Mouse (Mus musculus): Measurements from ENCODE around the gene Rtn4rl2. TPM values are rescaled to one million over a fixed set of nuclear protein-coding genes. Genes with fewer than 3 reads are reported as not detected.
A peak's percentile ranks its signal among the peaks of the same experiment; 100 is the strongest.

The Rtn4rl2 gene
- 7.2 TPM in 2 replicates for polyA plus RNA-seq (2014; fragmentation: Nextera tagmentation; extraction: Ambion mirVana)

- ATAC-seq (ENCODE audit: insufficient read depth, low FRiP score, low TSS enrichment) (peak; percentile 21), DNase-seq (ENCODE audit: low spot score) (peak; percentile 48)
- WGBS, result 0% methylated on average over 29 of the region's 35 CpGs
- no peaks in the 10 kb centered on the region for H3K9me3 ChIP-seq (ENCODE audit: control insufficient read depth, low read length)
- H3K27ac ChIP-seq (ENCODE audit: low read depth, low read length), result no peak within 1 kb of the TSS
- H3K36me3 ChIP-seq (ENCODE audit: control insufficient read depth, insufficient read depth, low read length), result no peaks in the 10 kb centered on the region
- peak within 1 kb of the TSS; percentile 19 for H3K9ac ChIP-seq (ENCODE audit: low read length)
- peak within 1 kb of the TSS; percentile 76 for H3K4me2 ChIP-seq (ENCODE audit: low read depth)
- H3K27me3 ChIP-seq (ENCODE audit: control insufficient read depth, insufficient read depth, low read length), result peaks cover 81% of the 10 kb centered on the region
- H3K4me1 ChIP-seq (ENCODE audit: control insufficient read depth, insufficient read depth, low read length), result peaks cover 19% of the 10 kb centered on the region
- peak within 1 kb of the TSS; percentile 56 for H3K4me3 ChIP-seq (ENCODE audit: low read depth, low read length)
Measured at GRCm38 (mm10) chr2:84886234-84886731, at the start of gene Rtn4rl2. Gene Rtn4rl2 (minus strand): TSS chr2:84886710.

DNA sequence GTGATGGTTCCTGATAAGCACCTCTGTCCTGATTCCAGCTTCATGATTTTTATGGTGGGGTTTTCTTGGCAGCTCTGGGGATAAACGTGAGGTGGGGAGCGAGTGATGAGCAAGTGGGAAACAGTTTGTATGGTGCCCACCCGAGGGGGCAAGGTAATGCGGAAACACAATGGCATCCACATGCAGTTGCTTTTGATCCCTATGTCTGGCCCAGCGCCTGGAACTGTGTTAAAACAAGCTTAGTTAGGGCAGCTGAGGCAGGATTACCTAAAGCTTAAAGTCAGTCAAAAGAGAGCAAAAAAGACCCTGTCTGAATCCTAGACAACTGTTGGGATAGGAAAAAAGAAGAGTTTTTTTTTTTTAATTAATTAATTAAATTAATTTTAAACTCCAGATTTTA is 48.6 kb upstream of the Rtn4rl2 start:
- no peak overlapping the region for H3K27ac ChIP-seq (ENCODE audit: low read depth, low read length)
- no peaks in the 10 kb centered on the region for H3K9me3 ChIP-seq (ENCODE audit: control insufficient read depth, low read length)
- no peak for ATAC-seq (ENCODE audit: insufficient read depth, low FRiP score, low TSS enrichment)
- no peak overlapping the region for H3K4me3 ChIP-seq (ENCODE audit: low read depth, low read length)
- no peaks in the 10 kb centered on the region for H3K27me3 ChIP-seq (ENCODE audit: control insufficient read depth, insufficient read depth, low read length)
- peaks cover 3% of the 10 kb centered on the region; the same call in 1 of the 2 replicates for H3K4me1 ChIP-seq (ENCODE audit: control insufficient read depth, insufficient read depth, low read length)
- WGBS, result 83% methylated on average over 5 of the region's 5 CpGs
- DNase-seq (ENCODE audit: low spot score), result no peak
- no peak overlapping the region for H3K9ac ChIP-seq (ENCODE audit: low read length)
- no peak overlapping the region for H3K4me2 ChIP-seq (ENCODE audit: low read depth)
- H3K36me3 ChIP-seq (ENCODE audit: control insufficient read depth, insufficient read depth, low read length), result no peaks in the 10 kb centered on the region

- no peaks in the 10 kb centered on the region for H3K9me3 ChIP-seq (ENCODE audit: control insufficient read depth, low read length)
- peaks cover 3% of the 10 kb centered on the region; the same call in 1 of the 2 replicates for H3K4me1 ChIP-seq (ENCODE audit: control insufficient read depth, insufficient read depth, low read length)
- DNase-seq (ENCODE audit: low spot score) (no peak), ATAC-seq (ENCODE audit: insufficient read depth, low FRiP score, low TSS enrichment) (no peak)
- no peaks in the 10 kb centered on the region for H3K36me3 ChIP-seq (ENCODE audit: control insufficient read depth, insufficient read depth, low read length)
- H3K9ac ChIP-seq (ENCODE audit: low read length), result no peak overlapping the region
- no peak overlapping the region for H3K4me3 ChIP-seq (ENCODE audit: low read depth, low read length)
- H3K4me2 ChIP-seq (ENCODE audit: low read depth), result no peak overlapping the region
- H3K27ac ChIP-seq (ENCODE audit: low read depth, low read length), result no peak overlapping the region
- H3K27me3 ChIP-seq (ENCODE audit: control insufficient read depth, insufficient read depth, low read length), result no peaks in the 10 kb centered on the region
- WGBS, result 70% methylated on average over 4 of the region's 4 CpGs
Measured at GRCm38 (mm10) chr2:84934649-84935007, 48.1 kb upstream of the Rtn4rl2 start.

DNA sequence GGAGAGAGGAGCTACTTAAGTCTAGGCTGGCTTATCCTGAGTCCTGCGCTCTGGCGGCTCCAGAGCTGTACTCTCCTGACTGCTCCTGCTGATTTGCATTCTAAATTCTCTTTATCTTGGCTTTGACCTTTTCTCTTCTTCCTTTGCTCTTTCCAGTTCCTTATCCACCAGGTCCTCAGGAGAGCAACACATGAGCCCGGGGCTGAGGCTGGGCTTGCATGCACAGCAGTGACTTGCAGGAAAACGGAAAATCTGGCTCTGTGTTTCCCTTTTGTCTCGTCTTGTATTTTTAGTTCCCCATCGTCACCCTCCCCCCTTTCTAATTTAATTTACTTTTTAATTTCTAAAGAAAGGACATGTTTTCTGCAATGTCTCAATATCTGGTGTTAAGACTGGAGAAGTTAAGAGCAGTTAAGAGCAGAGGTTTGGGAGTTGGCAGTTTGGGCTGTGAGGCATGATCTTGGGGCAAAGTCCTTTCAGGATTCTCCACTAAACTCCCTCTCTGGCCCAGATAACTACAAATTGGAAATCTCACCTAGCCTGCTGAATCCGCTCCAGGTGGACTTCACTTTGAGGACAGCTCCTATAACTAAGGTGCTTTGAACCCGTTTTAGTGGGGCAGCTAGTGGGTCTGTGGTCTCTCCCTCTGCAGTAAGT is 47.6 kb upstream of the Rtn4rl2 start:
- no peaks in the 10 kb centered on the region for H3K9me3 ChIP-seq (ENCODE audit: control insufficient read depth, low read length)
- DNase-seq (ENCODE audit: low spot score) (no peak), ATAC-seq (ENCODE audit: insufficient read depth, low FRiP score, low TSS enrichment) (no peak)
- no peaks in the 10 kb centered on the region for H3K36me3 ChIP-seq (ENCODE audit: control insufficient read depth, insufficient read depth, low read length)
- no peaks in the 10 kb centered on the region for H3K27me3 ChIP-seq (ENCODE audit: control insufficient read depth, insufficient read depth, low read length)
- no peak overlapping the region for H3K9ac ChIP-seq (ENCODE audit: low read length)
- H3K27ac ChIP-seq (ENCODE audit: low read depth, low read length), result no peak overlapping the region
- no peak overlapping the region for H3K4me3 ChIP-seq (ENCODE audit: low read depth, low read length)
- 83% methylated on average over 8 of the region's 8 CpGs for WGBS
- no peak overlapping the region for H3K4me2 ChIP-seq (ENCODE audit: low read depth)
- peaks cover 3% of the 10 kb centered on the region; the same call in 1 of the 2 replicates for H3K4me1 ChIP-seq (ENCODE audit: control insufficient read depth, insufficient read depth, low read length)

DNA sequence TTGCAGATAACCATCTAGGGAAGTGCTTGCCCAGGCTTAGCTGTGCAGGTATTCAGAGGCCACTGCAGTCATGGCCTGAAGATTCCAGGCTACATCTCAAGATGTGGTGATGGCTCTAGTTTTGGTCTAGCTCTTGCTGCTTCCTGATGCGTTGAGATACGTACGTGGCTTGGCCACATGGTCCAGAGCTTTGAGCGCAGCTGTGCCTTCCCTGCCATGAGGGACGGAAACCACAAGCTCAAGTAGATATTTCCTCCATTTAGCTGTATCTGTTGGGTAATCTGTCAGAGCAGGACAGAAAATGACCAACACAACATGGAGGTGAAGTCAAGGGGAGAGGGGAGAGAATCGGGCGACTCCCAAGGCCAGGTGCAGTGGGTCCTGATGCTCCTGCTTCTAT is 43.7 kb upstream of the Rtn4rl2 start:
- no peak for ATAC-seq (ENCODE audit: insufficient read depth, low FRiP score, low TSS enrichment)
- Histone ChIP-seq H3K27me3 (ENCODE audit: control insufficient read depth, insufficient read depth, low read length) (no peaks in the 10 kb centered on the region), H3K9ac (ENCODE audit: low read length) (no peak overlapping the region), H3K4me2 (ENCODE audit: low read depth) (no peak overlapping the region), H3K4me3 (ENCODE audit: low read depth, low read length) (no peak overlapping the region), H3K9me3 (ENCODE audit: control insufficient read depth, low read length) (no peaks in the 10 kb centered on the region), H3K36me3 (ENCODE audit: control insufficient read depth, insufficient read depth, low read length) (no peaks in the 10 kb centered on the region), H3K4me1 (ENCODE audit: control insufficient read depth, insufficient read depth, low read length) (no peaks in the 10 kb centered on the region; the same call in 1 of the 2 replicates), H3K27ac (ENCODE audit: low read depth, low read length) (no peak overlapping the region)
- 95% methylated on average over 7 of the region's 7 CpGs for WGBS
- DNase-seq (ENCODE audit: low spot score), result no peak

DNA sequence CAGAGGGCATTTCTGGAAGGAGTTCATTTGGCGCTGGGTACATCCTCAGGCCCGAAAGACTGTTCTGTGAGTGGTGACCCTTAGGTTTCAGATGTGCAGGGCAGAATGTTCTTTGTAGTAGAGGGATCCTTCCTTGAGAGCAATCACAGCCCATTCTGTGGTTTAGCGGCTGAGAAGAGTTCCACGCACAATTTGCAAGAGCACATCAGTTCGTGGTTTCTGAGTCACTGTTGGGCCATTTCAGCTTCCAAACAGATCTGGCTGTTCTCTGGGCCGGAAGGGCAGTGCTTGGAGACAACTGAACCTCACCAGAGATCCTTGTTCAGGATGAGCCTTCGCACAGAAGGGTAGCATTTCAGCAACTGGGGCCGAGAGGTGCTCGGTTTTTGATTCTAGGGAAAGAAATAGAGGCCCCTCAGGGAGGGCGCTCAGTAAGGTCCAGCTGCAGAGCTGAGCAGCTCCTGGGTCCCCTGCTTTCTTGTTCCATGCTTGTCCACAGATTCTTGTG is 33.1 kb upstream of the Rtn4rl2 start:
- DNase-seq (ENCODE audit: low spot score) (no peak), ATAC-seq (ENCODE audit: insufficient read depth, low FRiP score, low TSS enrichment) (no peak)
- no peak overlapping the region for H3K9ac ChIP-seq (ENCODE audit: low read length)
- no peak overlapping the region for H3K27ac ChIP-seq (ENCODE audit: low read depth, low read length)
- no peaks in the 10 kb centered on the region for H3K4me1 ChIP-seq (ENCODE audit: control insufficient read depth, insufficient read depth, low read length)
- H3K4me2 ChIP-seq (ENCODE audit: low read depth), result no peak overlapping the region
- WGBS, result 84% methylated on average over 10 of the region's 10 CpGs
- H3K4me3 ChIP-seq (ENCODE audit: low read depth, low read length), result no peak overlapping the region
- no peaks in the 10 kb centered on the region for H3K9me3 ChIP-seq (ENCODE audit: control insufficient read depth, low read length)
- no peaks in the 10 kb centered on the region for H3K27me3 ChIP-seq (ENCODE audit: control insufficient read depth, insufficient read depth, low read length)
- no peaks in the 10 kb centered on the region for H3K36me3 ChIP-seq (ENCODE audit: control insufficient read depth, insufficient read depth, low read length)

DNA sequence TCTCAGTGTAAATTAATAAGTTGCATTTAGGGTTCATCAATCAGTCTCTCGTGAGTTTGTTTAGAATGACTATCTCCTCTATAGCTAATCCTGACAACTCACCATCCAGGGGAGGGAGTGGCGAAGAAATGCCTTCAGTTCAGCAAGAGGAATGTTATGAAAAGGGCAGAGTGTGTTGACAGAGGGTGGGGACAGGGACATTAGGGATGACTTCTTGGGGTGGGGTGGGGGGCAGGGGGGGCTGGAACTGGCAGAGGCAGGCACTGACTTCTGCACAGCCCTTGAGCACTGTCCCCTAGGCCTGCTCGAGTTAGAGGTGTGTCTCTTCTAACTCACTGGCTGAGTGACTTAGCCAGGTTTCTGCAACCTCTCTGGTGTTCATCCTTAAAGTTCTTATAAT is 31.7 kb upstream of the Rtn4rl2 start:
- H3K4me3 ChIP-seq (ENCODE audit: low read depth, low read length), result no peak overlapping the region
- no peak overlapping the region for H3K4me2 ChIP-seq (ENCODE audit: low read depth)
- WGBS, result 79% methylated on average over 3 of the region's 3 CpGs
- H3K4me1 ChIP-seq (ENCODE audit: control insufficient read depth, insufficient read depth, low read length), result no peaks in the 10 kb centered on the region
- H3K36me3 ChIP-seq (ENCODE audit: control insufficient read depth, insufficient read depth, low read length), result no peaks in the 10 kb centered on the region
- no peaks in the 10 kb centered on the region for H3K27me3 ChIP-seq (ENCODE audit: control insufficient read depth, insufficient read depth, low read length)
- ATAC-seq (ENCODE audit: insufficient read depth, low FRiP score, low TSS enrichment), result no peak
- H3K9me3 ChIP-seq (ENCODE audit: control insufficient read depth, low read length), result no peaks in the 10 kb centered on the region
- H3K27ac ChIP-seq (ENCODE audit: low read depth, low read length), result no peak overlapping the region
- no peak overlapping the region for H3K9ac ChIP-seq (ENCODE audit: low read length)
- DNase-seq (ENCODE audit: low spot score), result no peak

GRCm38 (mm10) chr2:84916548-84917320 is 30.2 kb upstream of the Rtn4rl2 start:
- 84% methylated on average over 8 of the region's 8 CpGs for WGBS
- ATAC-seq (ENCODE audit: insufficient read depth, low FRiP score, low TSS enrichment) (no peak), DNase-seq (ENCODE audit: low spot score) (no peak)
- no peak overlapping the region for H3K27ac ChIP-seq (ENCODE audit: low read depth, low read length)
- H3K4me2 ChIP-seq (ENCODE audit: low read depth), result no peak overlapping the region
- no peaks in the 10 kb centered on the region for H3K27me3 ChIP-seq (ENCODE audit: control insufficient read depth, insufficient read depth, low read length)
- H3K4me1 ChIP-seq (ENCODE audit: control insufficient read depth, insufficient read depth, low read length), result no peaks in the 10 kb centered on the region
- H3K9me3 ChIP-seq (ENCODE audit: control insufficient read depth, low read length), result no peaks in the 10 kb centered on the region
- no peak overlapping the region for H3K4me3 ChIP-seq (ENCODE audit: low read depth, low read length)
- H3K36me3 ChIP-seq (ENCODE audit: control insufficient read depth, insufficient read depth, low read length), result no peaks in the 10 kb centered on the region
- no peak overlapping the region for H3K9ac ChIP-seq (ENCODE audit: low read length)

All from neural tube, embryonic 11.5 days (tissue).